Mouse (Mus musculus): ENCODE results near the gene Rgs7bp.
"Not testable (repeated sequence)": the region's sequence is repeated elsewhere in the genome, so short reads cannot be mapped to it uniquely, and the experiment has no call there.

The Rgs7bp gene

DNA sequence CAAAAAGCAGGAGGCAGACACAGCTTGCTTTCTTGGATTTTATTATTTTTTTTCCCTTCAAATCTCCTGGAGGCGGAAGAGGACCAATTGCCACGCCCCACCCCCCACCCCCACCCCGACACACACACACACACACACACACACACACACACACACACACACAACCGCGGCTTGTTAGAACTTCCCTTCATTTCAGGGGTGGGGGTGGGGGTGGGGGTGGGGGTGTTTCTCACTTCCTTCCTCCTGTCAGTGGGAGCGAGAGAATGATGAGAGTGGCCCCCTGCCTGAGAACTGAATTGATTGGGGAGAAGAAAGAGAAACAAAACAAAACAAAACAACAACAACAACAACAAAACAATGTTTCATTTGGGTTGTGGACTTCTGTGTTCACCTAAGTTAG lies 117.0 kb downstream of the Rgs7bp start:
- no peak for DNase-seq (ENCODE audit: low spot score in 2 of 2)

DNA sequence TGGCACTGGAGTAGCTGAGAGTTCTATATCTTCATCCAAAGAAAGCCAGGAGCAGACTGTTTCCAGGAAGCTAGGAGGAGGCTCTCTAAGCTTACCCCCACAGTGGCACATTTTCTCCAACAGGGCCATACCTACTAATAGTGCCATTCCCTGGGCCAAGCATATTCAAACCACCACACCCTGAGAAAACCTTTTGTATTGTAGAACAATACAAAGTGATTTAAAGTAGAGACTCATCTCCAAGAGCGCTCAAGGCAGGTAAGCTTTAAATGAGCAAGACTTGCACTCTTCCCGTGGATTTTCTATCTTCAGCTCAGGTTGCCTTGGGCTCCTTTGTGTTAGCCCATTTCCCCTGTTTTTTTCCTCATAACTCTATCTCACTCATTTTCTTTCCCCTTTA lies 118.1 kb downstream of the Rgs7bp start:
- no peak for DNase-seq (ENCODE audit: low spot score in 2 of 2)

DNA sequence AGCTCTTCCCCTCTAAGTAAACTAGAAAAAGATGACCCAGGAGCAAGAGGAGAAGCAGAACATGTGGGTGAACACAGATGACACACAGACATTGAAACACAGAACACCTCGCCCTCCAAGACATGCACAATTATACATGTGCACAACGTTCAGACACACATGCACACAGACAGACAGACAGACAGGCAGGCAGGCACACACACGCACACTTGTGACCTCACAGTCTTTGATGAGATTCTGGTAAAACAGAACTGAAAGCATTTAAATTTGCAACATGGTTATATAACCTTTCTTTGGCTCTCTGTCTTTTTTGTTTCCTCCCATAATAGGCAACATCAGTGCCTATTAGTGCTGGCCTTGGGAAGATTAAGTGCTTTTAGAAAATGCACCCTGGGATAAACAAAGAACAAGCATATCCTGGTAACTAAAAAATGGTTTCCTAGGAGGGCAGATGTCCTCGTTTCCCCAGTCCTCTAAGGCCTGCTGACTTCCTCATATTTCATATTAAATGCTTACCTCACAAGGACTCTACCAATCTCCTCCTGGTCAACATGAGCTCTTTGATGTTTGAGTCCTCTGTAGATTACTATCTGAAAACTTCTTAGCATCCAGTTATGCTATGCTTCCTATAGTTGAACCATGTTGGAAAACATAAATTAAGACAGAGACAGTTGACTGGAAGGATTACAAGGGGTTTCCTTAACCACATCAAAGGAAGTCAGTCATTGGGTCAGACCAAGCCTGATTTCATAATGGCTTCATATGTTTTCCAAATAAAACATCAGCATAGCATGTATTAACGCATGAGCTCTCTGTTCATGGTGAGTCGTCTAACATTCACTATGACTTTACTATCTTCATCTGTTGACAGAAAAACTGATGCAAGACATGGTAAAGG lies 122.8 kb downstream of the Rgs7bp start:
- DNase-seq (ENCODE audit: low spot score in 2 of 2), result no peak

DNA sequence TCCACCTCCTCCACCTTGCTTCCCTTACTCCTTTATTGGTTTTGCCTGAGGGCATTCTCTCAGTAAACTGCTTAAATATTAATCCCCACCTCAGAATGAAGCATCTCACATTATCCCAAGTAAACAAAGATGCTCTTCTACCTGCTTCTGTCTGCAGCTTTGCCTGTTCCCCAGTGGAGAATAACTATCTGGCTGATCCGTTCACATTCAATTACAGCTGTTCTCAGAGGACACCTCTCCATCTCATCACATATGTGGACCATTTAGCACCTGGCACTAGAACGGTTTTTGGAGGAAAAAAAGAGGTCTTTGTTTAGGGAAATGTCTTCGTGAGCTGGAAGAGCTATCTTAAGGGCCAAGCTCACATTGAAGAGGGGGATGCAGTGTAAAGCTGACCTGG lies 123.9 kb downstream of the Rgs7bp start:
- no peak for DNase-seq (ENCODE audit: low spot score in 2 of 2)

GRCm38 (mm10) chr13:104918663-104919062 lies 136.1 kb downstream of the Rgs7bp start:
- no peak for DNase-seq (ENCODE audit: low spot score in 2 of 2)

- not testable (repeated sequence) for DNase-seq (ENCODE audit: low spot score in 2 of 2)
Observed at GRCm38 (mm10) chr13:104916771-104917170, 138.0 kb downstream of the Rgs7bp start.

DNA sequence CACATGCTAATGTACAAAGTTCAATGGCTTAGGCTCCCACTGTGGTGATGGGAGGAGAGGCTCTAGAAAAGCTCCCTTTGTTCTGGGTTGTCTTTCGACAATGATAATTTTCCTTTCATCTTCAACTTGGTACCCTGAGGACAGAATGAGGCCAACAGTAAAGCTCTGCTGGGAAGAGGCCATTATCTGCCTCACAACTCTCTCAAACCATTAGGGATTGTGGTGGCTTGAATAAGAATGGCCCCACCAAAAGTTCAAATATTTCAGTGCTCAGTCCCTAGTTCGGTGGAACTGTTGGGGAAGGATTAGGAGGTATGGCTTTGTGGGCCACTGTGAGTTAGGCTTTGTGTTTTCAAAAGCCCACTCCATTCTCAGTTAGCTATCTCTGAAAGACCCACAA lies 138.6 kb downstream of the Rgs7bp start:
- DNase-seq (ENCODE audit: low spot score in 2 of 2), result no peak

- no peak for DNase-seq (ENCODE audit: low spot score in 2 of 2)
Observed at GRCm38 (mm10) chr13:104914288-104914895, 140.3 kb downstream of the Rgs7bp start.

DNA sequence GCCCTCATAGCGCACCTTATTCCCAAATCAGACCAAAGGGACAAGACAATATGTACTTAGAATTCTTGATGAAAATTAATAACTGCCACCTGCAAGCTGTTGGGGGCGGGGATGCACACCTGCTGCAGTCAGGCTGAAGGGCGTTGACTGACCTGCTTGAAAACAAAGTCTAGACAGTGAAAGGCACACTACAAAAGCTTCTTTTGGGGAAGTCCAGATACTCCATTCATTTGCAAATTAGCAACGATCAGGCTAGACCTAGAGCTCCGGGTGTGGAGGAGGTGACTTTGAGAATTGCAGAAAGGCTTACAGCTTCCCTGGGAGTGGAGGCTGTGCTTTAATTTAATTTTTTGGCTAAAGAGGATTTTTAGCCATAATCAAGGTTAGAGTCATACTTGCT lies 143.1 kb downstream of the Rgs7bp start:
- DNase-seq (ENCODE audit: low spot score in 2 of 2), result not testable (repeated sequence)

GRCm38 (mm10) chr13:104911006-104911405 lies 143.7 kb downstream of the Rgs7bp start:
- DNase-seq (ENCODE audit: low spot score in 2 of 2), result not testable (repeated sequence)

- no peak for DNase-seq (ENCODE audit: low spot score in 2 of 2)
Observed at GRCm38 (mm10) chr13:104908691-104909090, 146.0 kb downstream of the Rgs7bp start.
